Mouse (Mus musculus): Measurements from ENCODE around the gene Ccdc186. TPM values are rescaled to one million over a fixed set of nuclear protein-coding genes. Genes with fewer than 3 reads are reported as not detected.

Ccdc186 gene
- polyA plus RNA-seq, 1 experiment from 2014 or later: 24.8 TPM

- peak overlapping the region; percentile 92 for H3K9ac ChIP-seq
- peaks cover 32% of the 10 kb centered on the region for H3K4me1 ChIP-seq
- H3K4me2 ChIP-seq: peak overlapping the region; percentile 84
- H3K27ac ChIP-seq: no peak overlapping the region
- H3K27me3 ChIP-seq: no peaks in the 10 kb centered on the region
- 21% methylated on average over 10 of the region's 10 CpGs for WGBS
- no peaks in the 10 kb centered on the region for H3K9me3 ChIP-seq
- H3K36me3 ChIP-seq: no peaks in the 10 kb centered on the region
- 0 out of 2 replicates have a peak, but pooled peaks have one; percentile 4 for ATAC-seq (ENCODE audit: insufficient number of reproducible peaks, insufficient read depth, low FRiP score, low TSS enrichment, low read depth)
- peak overlapping the region; percentile 97 for H3K4me3 ChIP-seq
These were observed 452 bp upstream of the Ccdc186 start for GRCm38 (mm10) chr19:56822448-56822836.

- ATAC-seq (ENCODE audit: insufficient number of reproducible peaks, insufficient read depth, low FRiP score, low TSS enrichment, low read depth): no peak; the same call in 1 of the 2 replicates
- Histone ChIP-seq H3K9ac (peak overlapping the region; percentile 92), H3K36me3 (no peaks in the 10 kb centered on the region), H3K4me1 (peaks cover 43% of the 10 kb centered on the region), H3K9me3 (no peaks in the 10 kb centered on the region), H3K27ac (peak overlapping the region; percentile 84), H3K4me3 (peak overlapping the region; percentile 97), H3K27me3 (no peaks in the 10 kb centered on the region), H3K4me2 (peak overlapping the region; percentile 84)
- WGBS: 6% methylated on average over 22 of the region's 22 CpGs
These were observed 771 bp downstream of the Ccdc186 start for GRCm38 (mm10) chr19:56821040-56821797.

- H3K27ac ChIP-seq: 0 out of 2 replicates have a peak overlapping the region, but pooled peaks have one; percentile 29
- WGBS: 33% methylated on average over 14 of the region's 14 CpGs
- H3K4me3 ChIP-seq: no peak overlapping the region
- H3K27me3 ChIP-seq: no peaks in the 10 kb centered on the region
- H3K9ac ChIP-seq: no peak overlapping the region
- H3K4me1 ChIP-seq: peaks cover 46% of the 10 kb centered on the region
- no peaks in the 10 kb centered on the region for H3K9me3 ChIP-seq
- ATAC-seq (ENCODE audit: insufficient number of reproducible peaks, insufficient read depth, low FRiP score, low TSS enrichment, low read depth): no peak
- H3K36me3 ChIP-seq: peaks cover 12% of the 10 kb centered on the region
- peak overlapping the region; percentile 30 for H3K4me2 ChIP-seq
These were observed 4.0 kb downstream of the Ccdc186 start for GRCm38 (mm10) chr19:56817851-56818526.

- Histone ChIP-seq H3K4me1 (peaks cover 26% of the 10 kb centered on the region), H3K27me3 (no peaks in the 10 kb centered on the region), H3K9ac (no peak overlapping the region), H3K4me2 (no peak overlapping the region), H3K27ac (no peak overlapping the region), H3K36me3 (peaks cover 28% of the 10 kb centered on the region), H3K9me3 (no peaks in the 10 kb centered on the region), H3K4me3 (no peak overlapping the region)
- no peak for ATAC-seq (ENCODE audit: insufficient number of reproducible peaks, insufficient read depth, low FRiP score, low TSS enrichment, low read depth)
- 68% methylated on average over 4 of the region's 4 CpGs for WGBS
These were observed 8.6 kb downstream of the Ccdc186 start for GRCm38 (mm10) chr19:56813360-56813759.

- peaks cover 9% of the 10 kb centered on the region; the same call in 1 of the 2 replicates for H3K4me1 ChIP-seq
- peaks cover 46% of the 10 kb centered on the region for H3K36me3 ChIP-seq
- no peaks in the 10 kb centered on the region for H3K9me3 ChIP-seq
- WGBS: 47% methylated on average over 9 of the region's 9 CpGs
- H3K27me3 ChIP-seq: no peaks in the 10 kb centered on the region
- H3K9ac ChIP-seq: no peak overlapping the region
- no peak for ATAC-seq (ENCODE audit: insufficient number of reproducible peaks, insufficient read depth, low FRiP score, low TSS enrichment, low read depth)
- H3K4me2 ChIP-seq: no peak overlapping the region
- H3K27ac ChIP-seq: no peak overlapping the region
- no peak overlapping the region for H3K4me3 ChIP-seq
These were observed 10.4 kb downstream of the Ccdc186 start for GRCm38 (mm10) chr19:56811590-56811989.

GRCm38 (mm10) chr19:56810641-56811146, 11.3 kb downstream of the Ccdc186 start:
- no peak for ATAC-seq (ENCODE audit: insufficient number of reproducible peaks, insufficient read depth, low FRiP score, low TSS enrichment, low read depth)
- no peaks in the 10 kb centered on the region for H3K27me3 ChIP-seq
- no peak overlapping the region for H3K4me3 ChIP-seq
- H3K9ac ChIP-seq: no peak overlapping the region
- H3K27ac ChIP-seq: no peak overlapping the region
- peaks cover 6% of the 10 kb centered on the region; the same call in 1 of the 2 replicates for H3K4me1 ChIP-seq
- H3K36me3 ChIP-seq: peaks cover 49% of the 10 kb centered on the region
- no peaks in the 10 kb centered on the region for H3K9me3 ChIP-seq
- no peak overlapping the region for H3K4me2 ChIP-seq

GRCm38 (mm10) chr19:56808771-56809170, 13.2 kb downstream of the Ccdc186 start:
- no peak for ATAC-seq (ENCODE audit: insufficient number of reproducible peaks, insufficient read depth, low FRiP score, low TSS enrichment, low read depth)
- H3K4me2 ChIP-seq: no peak overlapping the region
- no peaks in the 10 kb centered on the region for H3K9me3 ChIP-seq
- H3K36me3 ChIP-seq: peaks cover 57% of the 10 kb centered on the region
- H3K4me1 ChIP-seq: peaks cover 5% of the 10 kb centered on the region; the same call in 1 of the 2 replicates
- H3K9ac ChIP-seq: no peak overlapping the region
- WGBS: 64% methylated on average over 5 of the region's 5 CpGs
- H3K27ac ChIP-seq: no peak overlapping the region
- no peak overlapping the region for H3K4me3 ChIP-seq
- no peaks in the 10 kb centered on the region for H3K27me3 ChIP-seq

- no peak overlapping the region for H3K4me3 ChIP-seq
- H3K36me3 ChIP-seq: peaks cover 63% of the 10 kb centered on the region
- no peak for ATAC-seq (ENCODE audit: insufficient number of reproducible peaks, insufficient read depth, low FRiP score, low TSS enrichment, low read depth)
- no peak overlapping the region for H3K27ac ChIP-seq
- H3K4me1 ChIP-seq: peaks cover 3% of the 10 kb centered on the region; the same call in 1 of the 2 replicates
- H3K9me3 ChIP-seq: no peaks in the 10 kb centered on the region
- H3K9ac ChIP-seq: no peak overlapping the region
- H3K27me3 ChIP-seq: no peaks in the 10 kb centered on the region
- WGBS: 77% methylated on average over 5 of the region's 5 CpGs
- H3K4me2 ChIP-seq: no peak overlapping the region
These were observed 14.9 kb downstream of the Ccdc186 start for GRCm38 (mm10) chr19:56807122-56807521.

GRCm38 (mm10) chr19:56805366-56805765, 16.6 kb downstream of the Ccdc186 start:
- no peak for ATAC-seq (ENCODE audit: insufficient number of reproducible peaks, insufficient read depth, low FRiP score, low TSS enrichment, low read depth)
- Histone ChIP-seq H3K4me3 (no peak overlapping the region), H3K4me1 (no peaks in the 10 kb centered on the region), H3K9ac (no peak overlapping the region), H3K27ac (no peak overlapping the region), H3K36me3 (peaks cover 78% of the 10 kb centered on the region), H3K9me3 (no peaks in the 10 kb centered on the region), H3K27me3 (no peaks in the 10 kb centered on the region), H3K4me2 (no peak overlapping the region)
- 92% methylated on average over 2 of the region's 2 CpGs for WGBS

GRCm38 (mm10) chr19:56802352-56802746, 19.6 kb downstream of the Ccdc186 start:
- H3K4me2 ChIP-seq: no peak overlapping the region
- no peak overlapping the region for H3K9ac ChIP-seq
- no peak overlapping the region for H3K4me3 ChIP-seq
- peaks cover 86% of the 10 kb centered on the region for H3K36me3 ChIP-seq
- H3K4me1 ChIP-seq: no peaks in the 10 kb centered on the region
- no peak overlapping the region for H3K27ac ChIP-seq
- H3K27me3 ChIP-seq: no peaks in the 10 kb centered on the region
- no peak for ATAC-seq (ENCODE audit: insufficient number of reproducible peaks, insufficient read depth, low FRiP score, low TSS enrichment, low read depth)
- WGBS: 81% methylated on average over 3 of the region's 3 CpGs
- H3K9me3 ChIP-seq: no peaks in the 10 kb centered on the region

- Histone ChIP-seq H3K4me2 (no peak overlapping the region), H3K4me1 (no peaks in the 10 kb centered on the region), H3K36me3 (peaks cover 84% of the 10 kb centered on the region), H3K9me3 (no peaks in the 10 kb centered on the region), H3K4me3 (no peak overlapping the region), H3K27me3 (no peaks in the 10 kb centered on the region), H3K27ac (no peak overlapping the region), H3K9ac (no peak overlapping the region)
- 89% methylated on average over 10 of the region's 10 CpGs for WGBS
- no peak for ATAC-seq (ENCODE audit: insufficient number of reproducible peaks, insufficient read depth, low FRiP score, low TSS enrichment, low read depth)
These were observed 20.2 kb downstream of the Ccdc186 start for GRCm38 (mm10) chr19:56801656-56802351.
